Mouse (Mus musculus) gastrocnemius, postnatal 4 days (tissue): Measurements from ENCODE around the gene Cdk14. TPM values are rescaled to one million over a fixed set of nuclear protein-coding genes. Genes with fewer than 3 reads are reported as not detected.
A peak's percentile ranks its signal among the peaks of the same experiment; 100 is the strongest.
"Not testable (repeated sequence)": the region's sequence is repeated elsewhere in the genome, so short reads cannot be mapped to it uniquely, and the experiment has no call there.

Experiments
- DNase-seq, 2 experiments: peaks; one replicate each; pipeline ENCODE4 v3.0.0; 2021 to 2022; ENCODE audit warnings: low spot score in 2 of 2, mixed read lengths in 2 of 2
- total RNA-seq, 2 experiments: library from RNA; stranded (reverse); gene quantifications; 2 replicates each; pipeline ENCODE4 v1.2.3; 2021

Cdk14 gene
- total RNA-seq, 2 experiments from 2014 or later, result 34.1 to 34.4 TPM

GRCm38 (mm10) chr5:5368389-5369164 is 51.5 kb downstream of the Cdk14 start:
- no peak for DNase-seq

DNA sequence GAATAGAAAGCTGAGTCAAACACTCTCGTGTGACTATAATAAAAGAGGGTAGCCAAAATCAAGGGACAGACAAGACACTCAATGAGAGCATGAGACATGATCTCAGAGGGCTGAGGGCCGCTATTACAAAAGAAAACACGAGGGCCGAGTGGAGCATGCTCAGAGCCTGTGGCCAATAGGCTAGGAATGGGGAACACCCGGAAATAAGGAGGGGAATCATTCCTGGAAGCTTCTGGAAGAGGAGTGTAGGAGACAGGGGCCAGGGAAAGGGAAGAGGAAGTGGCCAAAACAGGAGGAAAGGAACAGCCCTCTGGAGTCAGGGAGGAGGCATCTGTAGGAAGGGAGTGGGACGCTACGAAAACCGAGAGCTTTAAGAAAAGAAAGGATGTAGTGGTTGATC is 52.6 kb downstream of the Cdk14 start:
- DNase-seq, result no peak

DNA sequence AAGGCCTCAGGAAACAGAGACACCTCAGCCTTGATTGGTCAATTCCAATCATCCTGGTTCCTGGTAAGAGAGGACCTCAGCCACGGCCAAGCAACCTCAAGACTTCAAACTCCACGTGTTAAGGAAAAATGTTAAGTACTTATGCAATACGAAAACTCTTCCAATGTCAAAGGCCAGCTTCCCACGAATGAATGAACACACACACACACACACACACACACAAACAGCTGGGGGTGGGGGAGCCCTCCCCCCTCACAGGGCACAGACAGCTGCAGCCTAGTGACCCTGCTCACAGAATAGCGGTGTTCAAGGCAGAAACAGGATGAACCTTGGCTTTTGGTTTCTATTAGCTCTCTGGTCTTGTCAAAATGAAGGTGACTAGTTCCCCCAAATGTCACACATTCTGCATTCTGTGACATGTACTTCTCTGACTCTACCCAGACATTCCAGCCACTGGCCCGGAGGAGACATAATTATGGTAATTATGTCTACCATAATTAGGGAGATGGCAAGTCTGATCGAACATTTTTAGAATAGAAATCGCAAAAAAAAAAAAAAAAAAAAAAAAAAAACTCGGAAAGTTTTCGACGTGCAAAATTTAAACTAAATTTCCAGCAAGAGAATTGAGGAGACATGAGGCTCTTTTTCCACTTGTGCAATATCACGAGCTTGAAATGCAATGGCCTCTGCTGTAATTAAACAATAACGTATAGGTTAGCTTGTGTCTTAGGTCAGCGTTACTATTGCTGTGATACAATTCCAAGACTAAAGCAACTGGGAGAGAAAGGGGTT is 54.6 kb downstream of the Cdk14 start:
- DNase-seq, result no peak

DNA sequence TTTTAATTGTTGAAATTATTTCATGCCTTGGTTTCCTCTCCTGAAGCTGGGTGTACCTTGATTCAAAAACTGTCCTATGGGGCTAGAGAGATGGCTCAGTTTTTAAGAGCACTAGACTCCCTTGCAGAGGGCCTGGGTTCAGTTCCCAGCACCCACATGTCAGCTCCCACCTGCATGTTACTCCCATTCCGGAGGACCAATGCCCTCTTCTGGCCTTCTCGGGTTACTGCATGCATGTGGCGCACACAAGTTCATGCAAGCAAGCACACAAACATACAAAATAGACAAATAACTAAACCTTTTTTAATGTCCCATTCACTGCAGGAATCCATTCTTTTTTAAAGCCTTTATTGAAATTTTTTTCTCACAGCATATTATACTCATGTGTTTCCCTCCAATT is 58.4 kb downstream of the Cdk14 start:
- no peak for DNase-seq

DNA sequence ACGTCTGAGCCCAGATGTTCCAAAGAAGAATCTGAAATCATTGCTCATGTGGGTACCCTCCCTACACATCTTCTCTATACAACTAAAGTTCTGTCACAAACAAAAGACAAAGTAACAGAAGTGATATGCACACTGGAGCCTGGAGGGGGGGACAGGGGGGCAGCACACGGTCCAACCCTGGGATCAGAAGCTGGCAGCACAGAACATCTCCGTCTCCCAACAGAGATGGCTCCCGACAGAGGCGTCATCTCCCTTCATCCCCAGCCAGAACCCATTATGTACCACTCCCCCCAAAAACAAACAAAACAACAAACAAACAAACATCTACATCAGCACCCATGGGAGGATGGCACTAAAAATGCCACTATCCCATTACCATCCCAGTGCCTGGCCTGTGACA is 59.8 kb downstream of the Cdk14 start:
- no peak for DNase-seq

- no peak for DNase-seq
These were observed 60.2 kb downstream of the Cdk14 start for GRCm38 (mm10) chr5:5359915-5360314.

DNA sequence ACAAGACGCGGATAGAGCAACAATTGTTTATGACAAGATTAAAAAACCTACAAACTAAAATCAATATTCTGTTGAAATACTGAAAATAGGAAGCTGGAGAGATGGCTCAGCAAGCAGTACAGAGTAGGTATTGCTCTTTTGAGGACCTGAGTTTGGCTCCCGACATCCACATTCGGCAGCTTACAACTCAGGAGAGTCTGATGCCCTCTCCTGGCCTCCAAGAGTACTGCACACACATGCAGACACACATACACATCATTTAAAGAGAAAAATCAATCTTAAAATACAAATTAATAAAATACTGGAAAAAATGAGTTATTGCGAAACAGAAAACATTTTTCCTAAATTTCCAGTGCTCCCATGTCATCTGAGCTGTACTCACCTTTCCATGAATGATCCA is 60.7 kb downstream of the Cdk14 start:
- no peak for DNase-seq

GRCm38 (mm10) chr5:5358019-5358717 is 61.9 kb downstream of the Cdk14 start:
- no peak for DNase-seq

DNA sequence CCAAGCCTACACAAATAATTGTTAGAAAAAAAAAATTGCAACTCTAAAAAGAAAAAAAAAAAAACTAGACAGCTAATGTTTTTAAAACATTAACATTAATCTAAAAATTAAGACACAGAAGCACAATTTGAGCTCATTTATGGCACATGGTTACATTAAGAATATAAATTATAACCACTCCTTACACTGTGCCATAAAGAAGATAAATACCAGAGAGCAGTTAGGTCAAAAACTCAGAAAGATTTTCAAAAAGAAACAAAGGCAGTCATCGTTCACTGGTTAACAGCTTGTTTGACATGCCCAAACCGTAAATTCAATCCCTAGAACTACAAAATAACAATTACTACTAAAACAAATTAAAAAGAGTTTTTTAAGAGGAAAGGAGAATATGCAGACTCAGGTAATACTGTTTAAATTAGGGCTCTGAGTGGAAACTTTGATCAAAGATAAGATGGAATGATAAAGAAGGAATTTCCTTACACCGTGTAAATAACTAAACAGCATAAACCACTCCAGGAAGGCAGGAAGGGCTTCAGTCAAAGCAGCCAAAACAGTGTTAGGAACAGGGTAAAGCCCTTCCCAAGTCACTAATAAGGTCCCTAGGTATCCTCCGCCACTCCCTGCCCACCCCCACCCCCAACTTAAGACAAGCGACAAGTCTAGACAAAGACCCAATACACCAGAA is 65.3 kb downstream of the Cdk14 start:
- no peak for DNase-seq

DNA sequence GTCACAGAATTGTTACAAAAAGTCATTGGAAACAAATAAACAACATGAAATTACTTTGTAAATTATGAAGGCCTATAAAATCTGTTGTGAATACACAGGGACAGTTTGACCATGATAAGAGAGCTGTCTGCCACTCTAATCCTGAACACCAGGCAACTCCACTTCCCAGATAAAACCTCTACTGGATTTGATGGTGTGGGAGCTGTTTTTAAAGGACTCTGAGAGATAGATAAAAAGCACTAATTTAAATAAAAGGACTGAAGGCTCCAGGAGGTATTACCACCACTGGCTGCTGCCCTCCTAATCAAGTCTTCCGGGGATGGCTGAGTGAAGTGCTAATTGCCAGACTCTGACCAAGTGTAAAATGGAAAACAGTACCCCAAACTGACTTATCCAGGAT is 66.2 kb downstream of the Cdk14 start:
- no peak for DNase-seq

DNA sequence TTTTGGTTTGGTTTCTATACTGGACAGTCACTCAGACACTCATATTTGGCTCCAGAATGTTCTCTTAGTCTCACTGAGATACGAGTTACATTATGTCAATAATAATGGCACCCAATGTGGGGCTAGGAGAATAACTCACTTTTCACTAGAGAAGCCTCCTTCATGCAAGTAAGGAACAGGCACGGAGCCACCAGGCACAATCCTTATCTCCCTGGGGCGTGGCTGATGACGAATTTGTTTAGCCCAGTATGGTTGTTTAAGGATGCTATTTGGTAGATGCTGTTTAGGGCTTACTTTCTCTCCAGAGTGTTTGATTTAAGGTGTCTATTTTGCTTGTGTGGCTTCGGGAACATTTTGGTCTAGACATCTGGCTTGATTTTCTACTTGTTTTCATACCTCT is 75.5 kb downstream of the Cdk14 start:
- no peak for DNase-seq

DNA sequence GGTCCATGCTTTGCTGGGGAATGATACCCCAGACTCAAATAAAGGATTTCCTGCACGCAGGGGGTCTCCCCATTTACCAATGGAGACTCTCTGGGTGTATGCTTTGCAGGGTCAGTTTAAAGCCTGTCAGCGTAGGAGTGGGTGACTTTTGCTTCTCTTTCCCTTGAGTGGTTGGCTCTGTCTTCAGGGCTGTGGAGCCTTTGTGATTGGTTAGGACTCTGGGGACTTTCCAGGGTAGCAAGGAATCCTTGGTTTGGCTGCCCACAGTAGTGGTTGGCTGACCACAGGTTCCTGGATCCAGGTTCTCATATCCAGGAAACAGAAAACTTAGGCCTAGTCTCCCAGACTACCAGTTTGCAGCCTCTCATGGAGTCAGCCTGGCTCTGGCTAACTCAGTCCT is 76.4 kb downstream of the Cdk14 start:
- DNase-seq, result no peak

- peak in 1 of 2 experiments; percentile 25 for DNase-seq
These were observed 76.8 kb downstream of the Cdk14 start for GRCm38 (mm10) chr5:5343267-5343666.

GRCm38 (mm10) chr5:5342410-5343137 is 77.5 kb downstream of the Cdk14 start:
- DNase-seq, result peak; percentile 36 to 71

DNA sequence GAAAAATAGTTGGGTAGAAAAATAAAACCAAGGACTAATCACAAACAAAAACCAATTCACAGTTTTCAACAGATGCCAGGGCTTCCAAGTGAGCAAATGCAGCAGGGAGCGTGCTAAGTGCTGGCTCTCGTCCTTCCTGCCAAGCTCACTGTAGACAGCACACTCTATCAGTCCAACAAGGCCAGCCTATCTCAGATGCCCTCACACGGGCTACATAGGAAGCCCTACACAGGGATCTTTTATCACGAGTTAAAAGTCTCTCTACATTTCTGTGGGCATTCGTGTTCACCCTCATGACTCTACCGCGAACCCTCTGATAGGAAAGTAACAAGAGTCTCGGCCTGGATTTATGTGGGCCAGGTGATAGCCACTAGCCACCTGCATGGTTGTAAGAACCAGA is 78.5 kb downstream of the Cdk14 start:
- DNase-seq, result no peak

GRCm38 (mm10) chr5:5333916-5334315 is 86.2 kb downstream of the Cdk14 start:
- no peak for DNase-seq

- DNase-seq, result no peak
These were observed 89.1 kb downstream of the Cdk14 start for GRCm38 (mm10) chr5:5330926-5331460.

DNA sequence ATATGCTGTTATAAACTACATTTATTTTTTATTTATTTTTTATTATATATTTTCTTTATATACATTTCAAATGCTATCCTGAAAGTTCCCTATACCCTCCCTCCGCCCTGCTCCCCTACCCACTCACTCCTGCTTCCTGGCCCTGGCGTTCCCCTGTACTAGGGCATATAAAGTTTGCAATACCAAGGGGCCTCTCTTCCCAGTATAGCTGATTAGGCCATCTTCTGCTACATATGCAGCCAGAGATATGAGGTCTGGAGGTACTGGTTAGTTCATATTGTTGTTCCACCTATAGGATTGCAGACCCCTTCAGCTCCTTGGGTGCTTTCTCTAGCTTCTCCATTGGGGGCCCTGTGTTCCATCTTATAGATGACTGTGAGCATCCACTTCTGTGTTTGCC is 91.1 kb downstream of the Cdk14 start:
- DNase-seq, result not testable (repeated sequence)

GRCm38 (mm10) chr5:5326716-5327115 is 93.4 kb downstream of the Cdk14 start:
- no peak for DNase-seq

- DNase-seq, result no peak
These were observed 97.4 kb downstream of the Cdk14 start for GRCm38 (mm10) chr5:5322699-5323098.
